In the genomic region with DNA sequence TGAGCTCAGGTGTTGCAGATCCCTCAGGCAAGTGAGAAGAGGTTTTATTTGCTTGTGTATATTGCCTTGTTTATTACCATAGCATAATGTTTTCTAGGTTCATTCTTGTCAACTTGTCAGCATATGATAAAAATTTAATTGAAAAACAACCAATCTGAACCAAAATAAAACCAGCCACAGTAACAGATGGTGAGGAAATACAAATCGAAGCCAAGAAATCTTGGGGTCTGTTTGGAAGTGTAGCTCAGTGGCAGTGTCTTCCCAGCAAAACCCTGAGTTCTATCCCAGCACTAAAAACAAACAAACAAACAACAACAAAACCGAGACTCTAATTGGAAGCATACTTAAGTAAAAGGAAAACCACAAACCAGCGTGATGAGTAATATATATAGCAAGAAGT, we compare ENCODE assay signal across 16 mouse cellular contexts.
"Had no signal": no experiment of that assay in that cellular context is flagged by ENCODE, and none has a peak within 500 bp of the region (broad histone marks: within the 10 kb centered on the region; RNA-seq: fewer than 3 reads in every experiment).

No protein-coding gene starts in this region.

- H3K9me3 ChIP-seq: midbrain, embryonic 10.5 days; midbrain, embryonic 13.5 days; neural tube, embryonic 13.5 days; neural tube, embryonic 15.5 days; stomach, embryonic 15.5 days had no signal

- H3K27me3 ChIP-seq: midbrain, embryonic 13.5 days; neural tube, embryonic 13.5 days; neural tube, embryonic 15.5 days; stomach, embryonic 15.5 days had no signal

- H3K27ac ChIP-seq: midbrain, embryonic 10.5 days; midbrain, embryonic 13.5 days; neural tube, embryonic 13.5 days; neural tube, embryonic 15.5 days; stomach, embryonic 15.5 days; stomach, postnatal 0 days had no signal

- H3K4me2 ChIP-seq: lung, embryonic 14.5 days; midbrain, embryonic 13.5 days; neural tube, embryonic 13.5 days; neural tube, embryonic 15.5 days; stomach, embryonic 15.5 days had no signal

- DNase-seq: lung, adult 18-20 months; lung, embryonic 14.5 days; lung, postnatal 10 days; lung, postnatal 4 days; right cerebral cortex, postnatal 14 days; thymus, adult 2 months; thymus, postnatal 25 days; thymus, postnatal 4 days had no signal

- H3K4me1 ChIP-seq: neural tube, embryonic 15.5 days; stomach, embryonic 15.5 days had no signal

- H3K4me3 ChIP-seq: midbrain, embryonic 10.5 days; midbrain, embryonic 13.5 days; myocyte; neural tube, embryonic 13.5 days; neural tube, embryonic 15.5 days; stomach, embryonic 15.5 days had no signal

- H3K36me3 ChIP-seq: stomach, embryonic 15.5 days had no signal

- H3K9ac ChIP-seq: lung, embryonic 14.5 days; midbrain, embryonic 13.5 days; neural tube, embryonic 13.5 days; neural tube, embryonic 15.5 days; stomach, embryonic 15.5 days had no signal

- ATAC-seq: midbrain, embryonic 13.5 days; midbrain, embryonic 16.5 days had no signal
